Mouse (Mus musculus) lung, embryonic 15.5 days (tissue): ENCODE measurements around the gene Gjb4. TPM values are rescaled to one million over a fixed set of nuclear protein-coding genes. Genes with fewer than 3 reads are reported as not detected.

Source experiments
- ATAC-seq: fragments of 200-750 bp; cut with Nextera tagmentation; 2 replicates; pipeline ENCODE4 v1.8.0; 2017; ENCODE audit warnings: moderate number of reproducible peaks, borderline replicate concordance; ENCODE audit not compliant: low FRiP score, low TSS enrichment; ENCODE audit errors: extremely low read depth
- H3K27ac ChIP-seq: fragments of 300-500 bp; sonication (generic); 2 replicates; pipeline ENCODE4 v1.5.1; 2015; ENCODE audit warnings: moderate library complexity, mild to moderate bottlenecking, inconsistent platforms
- H3K27me3 ChIP-seq: fragments of 300-500 bp; sonication (generic); 2 replicates; pipeline ENCODE4 v1.6.1; 2015; ENCODE audit warnings: inconsistent platforms
- H3K36me3 ChIP-seq: fragments of 300-500 bp; sonication (generic); 2 replicates; pipeline ENCODE4 v1.6.1; 2015; ENCODE audit warnings: inconsistent platforms
- H3K4me1 ChIP-seq: fragments of 300-500 bp; sonication (generic); 2 replicates; pipeline ENCODE4 v1.6.1; 2015; ENCODE audit warnings: inconsistent platforms
- H3K4me2 ChIP-seq: fragments of 300-500 bp; sonication (generic); 2 replicates; pipeline ENCODE4 v1.6.1; 2015; ENCODE audit warnings: inconsistent platforms, mild to moderate bottlenecking, moderate library complexity
- H3K4me3 ChIP-seq: fragments of 300-500 bp; sonication (generic); 2 replicates; pipeline ENCODE4 v1.5.1; 2015; ENCODE audit warnings: mild to moderate bottlenecking, inconsistent platforms
- H3K9ac ChIP-seq: fragments of 300-500 bp; sonication (generic); 2 replicates; pipeline ENCODE4 v1.6.1; 2015; ENCODE audit warnings: inconsistent platforms
- H3K9me3 ChIP-seq: fragments of 300-500 bp; sonication (generic); 2 replicates; pipeline ENCODE4 v1.6.1; 2016; ENCODE audit warnings: inconsistent platforms
- WGBS: fragments of 180-500 bp; shearing (Covaris S2); methylation state at CpG from one replicate; pipeline ENCODE4 v1.1.7; 2015; 5-methylcytosine and 5-hydroxymethylcytosine counted together
- polyA plus RNA-seq: library from polyadenylated mRNA; unstranded; fragments of >200 nt; fragmentation: Nextera tagmentation; extraction: Ambion mirVana; gene quantifications from 2 replicates; pipeline ENCODE4 v1.2.1, GENCODE M21; 2015

The Gjb4 gene
- polyA plus RNA-seq, 1 experiment from 2014 or later = 0.10 TPM

DNA sequence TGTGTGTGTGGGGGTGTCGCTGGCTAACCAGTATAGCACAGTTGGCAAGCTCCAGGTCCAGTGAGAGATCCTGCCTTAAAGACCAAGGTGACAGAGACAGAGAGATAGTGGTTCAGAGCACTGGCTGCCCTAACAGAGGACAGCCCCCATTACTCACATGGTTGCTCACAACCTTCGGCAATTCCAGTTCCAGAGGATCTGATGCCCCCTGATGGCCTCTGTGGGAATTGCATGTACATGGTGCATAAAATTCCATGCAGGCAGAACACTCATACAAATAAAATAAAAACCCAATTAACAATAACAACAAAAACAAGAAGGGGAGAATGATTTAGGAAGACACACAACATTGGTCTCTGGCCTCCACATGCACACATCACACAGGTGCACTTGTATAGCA lies 16.6 kb upstream of the Gjb4 start:
- H3K9me3 ChIP-seq = no peaks in the 10 kb centered on the region
- H3K9ac ChIP-seq = no peak overlapping the region
- WGBS = 48% methylated on average over 2 of the region's 2 CpGs
- ATAC-seq = no peak
- H3K4me2 ChIP-seq = no peak overlapping the region
- H3K4me1 ChIP-seq = 0 out of 2 replicates have a peak, but pooled peaks cover 5% of the 10 kb centered on the region
- H3K36me3 ChIP-seq = no peaks in the 10 kb centered on the region
- no peak overlapping the region for H3K27ac ChIP-seq
- H3K4me3 ChIP-seq = no peak overlapping the region
- no peaks in the 10 kb centered on the region; the same call in 1 of the 2 replicates for H3K27me3 ChIP-seq

- H3K4me2 ChIP-seq = no peak overlapping the region
- H3K4me3 ChIP-seq = no peak overlapping the region
- H3K9ac ChIP-seq = no peak overlapping the region
- H3K9me3 ChIP-seq = no peaks in the 10 kb centered on the region
- 0 out of 2 replicates have a peak, but pooled peaks cover 5% of the 10 kb centered on the region for H3K4me1 ChIP-seq
- no peaks in the 10 kb centered on the region; the same call in 1 of the 2 replicates for H3K27me3 ChIP-seq
- 25% methylated on average over 13 of the region's 13 CpGs for WGBS
- H3K36me3 ChIP-seq = no peaks in the 10 kb centered on the region
- no peak overlapping the region for H3K27ac ChIP-seq
- no peak for ATAC-seq
Measured at GRCm38 (mm10) chr4:127368379-127368973, 14.6 kb upstream of the Gjb4 start.

DNA sequence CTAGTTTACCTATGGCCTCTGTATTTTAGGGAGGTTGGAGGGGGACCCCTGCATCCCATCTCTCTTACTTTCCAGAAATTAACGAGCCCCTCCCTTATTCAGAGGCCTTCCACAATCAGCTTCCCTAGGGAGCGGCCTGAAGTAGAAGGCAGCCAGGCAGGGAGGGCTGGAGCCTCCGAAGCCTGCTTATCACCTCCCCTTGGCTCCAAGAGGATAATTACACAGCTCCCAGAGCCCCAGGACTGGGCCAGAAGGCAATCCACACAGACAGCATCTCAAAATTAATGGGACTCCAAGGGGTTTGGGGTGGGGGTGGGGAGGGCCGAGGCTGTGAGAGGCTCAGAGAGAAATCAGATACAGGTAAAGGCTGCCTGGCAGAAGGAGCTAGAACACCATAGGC lies 12.0 kb upstream of the Gjb4 start:
- Histone ChIP-seq H3K9me3 (no peaks in the 10 kb centered on the region), H3K36me3 (no peaks in the 10 kb centered on the region), H3K4me3 (no peak overlapping the region), H3K27ac (no peak overlapping the region), H3K27me3 (no peaks in the 10 kb centered on the region; the same call in 1 of the 2 replicates), H3K4me2 (no peak overlapping the region), H3K4me1 (no peaks in the 10 kb centered on the region), H3K9ac (no peak overlapping the region)
- ATAC-seq = no peak
- WGBS = 16% methylated on average over 4 of the region's 4 CpGs

DNA sequence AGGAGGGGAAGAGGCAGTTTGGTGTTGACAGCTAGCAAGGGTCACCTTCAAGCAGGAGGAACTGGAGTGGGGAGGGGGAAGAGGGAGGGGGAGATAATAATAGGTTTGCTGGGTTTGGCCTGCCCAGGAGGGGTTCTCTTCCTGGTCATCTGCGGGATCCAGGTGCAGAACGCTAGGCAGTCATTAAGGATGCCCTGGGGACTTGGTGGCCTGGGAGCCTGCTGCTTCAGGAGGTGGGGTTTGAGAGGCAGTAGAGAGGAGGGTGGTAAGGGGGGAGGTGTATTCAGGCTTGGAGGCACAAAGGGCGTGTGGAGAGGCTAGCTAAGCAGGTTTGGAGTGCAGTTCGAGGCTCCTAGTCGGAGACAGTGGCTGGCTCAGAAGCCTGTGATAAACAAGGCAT lies 11.6 kb upstream of the Gjb4 start:
- Histone ChIP-seq H3K4me3 (no peak overlapping the region), H3K4me2 (no peak overlapping the region), H3K9ac (no peak overlapping the region), H3K27me3 (no peaks in the 10 kb centered on the region; the same call in 1 of the 2 replicates), H3K27ac (no peak overlapping the region), H3K9me3 (no peaks in the 10 kb centered on the region), H3K4me1 (no peaks in the 10 kb centered on the region), H3K36me3 (no peaks in the 10 kb centered on the region)
- 28% methylated on average over 5 of the region's 5 CpGs for WGBS
- no peak for ATAC-seq

DNA sequence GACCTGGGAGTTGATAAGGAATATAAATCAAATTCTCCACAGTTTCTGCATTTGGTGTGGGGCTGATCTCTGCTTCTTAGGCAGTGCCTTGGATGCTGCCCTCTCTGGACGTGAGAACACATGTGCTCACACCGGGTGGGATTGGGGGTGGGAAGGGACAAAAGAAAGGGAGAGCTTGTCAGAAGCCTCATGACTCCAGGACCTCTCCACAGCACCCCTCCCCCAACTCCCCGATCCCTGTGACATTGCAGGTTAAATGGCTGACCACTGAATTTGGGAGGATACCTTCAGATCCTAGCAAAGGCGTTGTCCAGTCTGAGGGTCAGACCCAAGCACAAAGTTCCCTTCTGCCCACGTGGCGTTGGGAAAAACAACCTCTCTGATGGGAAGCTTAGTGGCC lies 10.6 kb upstream of the Gjb4 start:
- H3K4me1 ChIP-seq = no peaks in the 10 kb centered on the region
- 61% methylated on average over 6 of the region's 6 CpGs for WGBS

DNA sequence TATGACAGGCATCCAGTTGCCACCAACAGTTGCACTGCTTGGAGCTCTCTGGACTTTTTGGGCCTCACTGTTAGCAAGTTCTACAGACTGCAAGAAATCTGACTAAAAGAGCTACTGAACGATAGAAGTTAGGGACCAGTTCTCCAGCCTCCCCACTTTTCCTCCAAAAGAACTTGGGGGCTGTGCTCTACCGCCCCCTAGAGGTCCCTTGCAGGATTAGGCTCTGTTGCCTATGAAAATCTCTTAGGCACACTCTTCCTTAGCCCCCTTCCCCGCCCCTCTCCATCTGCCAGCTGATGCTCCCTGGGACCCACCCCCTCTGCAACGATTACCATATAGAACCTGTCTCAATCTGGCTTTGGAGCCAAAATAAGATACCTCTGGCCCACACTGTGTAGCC lies 9.4 kb upstream of the Gjb4 start:
- WGBS = 49% methylated on average over 4 of the region's 4 CpGs
- Histone ChIP-seq H3K4me3 (no peak overlapping the region), H3K4me2 (no peak overlapping the region), H3K9me3 (no peaks in the 10 kb centered on the region), H3K27ac (no peak overlapping the region), H3K9ac (no peak overlapping the region), H3K4me1 (no peaks in the 10 kb centered on the region), H3K36me3 (no peaks in the 10 kb centered on the region), H3K27me3 (peaks cover 3% of the 10 kb centered on the region; the same call in 1 of the 2 replicates)
- no peak for ATAC-seq

More for the DNA sequence above, 10.6 kb upstream of the Gjb4 start:
- Histone ChIP-seq H3K27ac (no peak overlapping the region), H3K9ac (no peak overlapping the region), H3K4me2 (no peak overlapping the region), H3K4me3 (no peak overlapping the region), H3K36me3 (no peaks in the 10 kb centered on the region), H3K27me3 (peaks cover 1% of the 10 kb centered on the region; the same call in 1 of the 2 replicates), H3K9me3 (no peaks in the 10 kb centered on the region)
- ATAC-seq = no peak

DNA sequence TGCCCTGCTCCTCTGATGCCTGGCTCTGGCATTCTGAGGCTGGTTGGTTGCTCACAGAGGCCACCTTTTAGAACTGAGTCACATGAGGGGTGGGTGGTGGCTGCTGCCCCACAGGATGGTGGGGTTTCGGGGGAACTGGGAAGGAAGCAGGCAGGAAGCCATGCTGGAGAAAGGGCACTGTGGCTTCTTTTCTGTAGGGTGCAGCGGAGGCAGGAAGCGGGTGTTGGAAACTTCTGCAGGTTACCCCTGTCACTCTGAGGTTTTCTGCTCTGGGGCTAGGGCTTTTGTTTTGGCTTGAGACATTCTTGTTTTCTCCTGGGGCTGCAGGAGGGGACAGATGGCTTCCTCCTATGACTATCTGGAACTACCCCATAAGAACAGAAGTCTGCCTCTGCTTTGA lies 8.6 kb upstream of the Gjb4 start:
- H3K36me3 ChIP-seq = no peaks in the 10 kb centered on the region
- no peak for ATAC-seq
- no peak overlapping the region for H3K27ac ChIP-seq
- no peak overlapping the region for H3K9ac ChIP-seq
- WGBS = 85% methylated on average over 3 of the region's 3 CpGs
- H3K9me3 ChIP-seq = no peaks in the 10 kb centered on the region
- H3K27me3 ChIP-seq = peaks cover 3% of the 10 kb centered on the region; the same call in 1 of the 2 replicates
- no peak overlapping the region for H3K4me2 ChIP-seq
- H3K4me1 ChIP-seq = no peaks in the 10 kb centered on the region
- H3K4me3 ChIP-seq = no peak overlapping the region

DNA sequence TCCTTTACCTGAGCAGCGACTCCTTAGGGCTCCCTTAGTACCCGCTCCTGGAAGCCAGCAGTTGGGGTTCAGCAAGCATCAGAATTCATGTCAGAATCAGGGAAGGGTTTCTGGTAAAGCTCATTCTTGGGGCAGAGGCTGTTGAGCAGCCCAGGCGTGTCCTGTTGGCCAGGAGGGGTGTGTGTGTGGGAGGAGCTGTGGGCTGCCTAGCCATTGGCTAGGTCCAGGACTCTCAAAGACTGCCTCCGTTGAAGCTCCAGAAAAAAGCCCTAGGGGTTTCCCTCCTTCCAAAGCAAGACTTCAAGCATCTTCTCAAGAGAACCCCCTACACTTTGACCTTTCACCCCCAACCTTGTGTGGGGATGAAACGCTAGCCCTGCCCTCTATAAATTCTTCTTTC lies 4.1 kb upstream of the Gjb4 start, which contains the start of gene Gjb5:
Gjb5 (minus strand) TSS at position 164 of the 400 bp plus-strand sequence.
- ATAC-seq = peak; percentile 56; the same call in 1 of the 2 replicates
- Histone ChIP-seq H3K9ac (no peak within 1 kb of the TSS), H3K4me3 (no peak within 1 kb of the TSS), H3K4me2 (no peak within 1 kb of the TSS), H3K4me1 (peaks cover 9% of the 10 kb centered on the region), H3K36me3 (no peaks in the 10 kb centered on the region), H3K27ac (no peak within 1 kb of the TSS), H3K27me3 (peaks cover 3% of the 10 kb centered on the region; the same call in 1 of the 2 replicates), H3K9me3 (no peaks in the 10 kb centered on the region)
- WGBS = 32% methylated on average over 5 of the region's 5 CpGs

GRCm38 (mm10) chr4:127354506-127355485 lies 915 bp upstream of the Gjb4 start:
- 0 out of 2 replicates have a peak, but pooled peaks have one; percentile 3 for ATAC-seq
- no peak overlapping the region for H3K27ac ChIP-seq
- H3K4me1 ChIP-seq = peaks cover 9% of the 10 kb centered on the region
- H3K27me3 ChIP-seq = peaks cover 3% of the 10 kb centered on the region; the same call in 1 of the 2 replicates
- no peak overlapping the region for H3K4me2 ChIP-seq
- no peak overlapping the region for H3K9ac ChIP-seq
- H3K36me3 ChIP-seq = no peaks in the 10 kb centered on the region
- no peak overlapping the region for H3K4me3 ChIP-seq
- 23% methylated on average over 15 of the region's 15 CpGs for WGBS
- no peaks in the 10 kb centered on the region for H3K9me3 ChIP-seq

DNA sequence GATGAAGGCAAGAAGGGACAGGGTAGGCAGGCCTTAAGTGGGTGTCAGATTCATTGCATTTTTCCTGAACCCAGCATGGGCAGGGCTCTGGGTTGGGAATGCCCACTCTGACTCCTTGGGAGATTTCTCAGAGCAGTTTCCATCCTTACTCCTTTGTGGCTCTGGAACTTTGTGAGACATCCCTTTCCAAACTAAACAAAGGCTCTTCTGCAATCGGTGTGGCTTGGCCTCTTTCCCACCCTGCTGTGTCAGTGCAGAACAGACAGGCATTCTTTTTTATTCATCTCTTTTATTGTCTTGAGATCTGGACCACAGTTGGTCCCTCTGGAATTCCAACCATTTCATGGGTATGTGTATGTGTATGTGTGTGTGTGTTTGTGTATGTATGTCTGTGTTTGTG lies 1.3 kb downstream of the Gjb4 start:
- H3K4me3 ChIP-seq = no peak overlapping the region
- no peak overlapping the region for H3K9ac ChIP-seq
- H3K36me3 ChIP-seq = no peaks in the 10 kb centered on the region
- H3K4me2 ChIP-seq = no peak overlapping the region
- ATAC-seq = no peak
- H3K27me3 ChIP-seq = no peaks in the 10 kb centered on the region
- peaks cover 9% of the 10 kb centered on the region for H3K4me1 ChIP-seq
- no peak overlapping the region for H3K27ac ChIP-seq
- H3K9me3 ChIP-seq = no peaks in the 10 kb centered on the region
- 26% methylated on average over 1 of the region's 1 CpGs for WGBS

DNA sequence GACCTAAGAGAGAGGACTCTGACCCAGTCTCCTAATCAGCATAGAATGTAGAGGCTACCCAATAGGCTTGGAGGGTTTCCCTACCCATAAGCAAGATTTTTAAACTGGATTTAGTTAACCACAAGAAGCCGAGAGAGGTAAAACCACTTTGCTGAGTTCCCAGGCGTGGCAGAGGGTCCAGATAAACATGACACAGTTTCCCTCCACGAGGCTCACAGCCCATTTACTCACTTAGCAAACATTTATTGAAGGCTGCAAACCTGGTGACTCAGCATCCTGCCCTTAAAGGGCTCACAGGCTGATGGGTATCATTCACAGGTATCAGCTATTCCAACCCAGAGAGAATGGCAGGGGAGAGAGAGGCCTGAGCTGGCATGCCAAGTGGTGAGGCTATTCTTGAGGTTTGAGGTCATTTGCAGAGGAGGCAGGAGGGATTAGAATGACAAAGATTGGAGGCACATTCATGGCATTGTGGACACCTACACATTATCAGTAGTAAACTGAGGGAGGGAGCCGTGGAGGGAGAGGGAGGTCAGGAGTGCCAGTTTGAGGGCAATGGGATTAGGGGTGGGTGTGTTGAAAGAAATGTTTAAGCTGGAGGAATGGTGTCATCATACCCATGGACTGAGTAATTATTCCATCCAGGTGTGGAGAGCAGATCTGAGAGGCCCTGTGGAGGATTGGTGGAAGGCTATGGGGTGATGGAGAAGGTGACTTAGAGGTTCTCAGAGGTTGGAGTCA lies 4.2 kb downstream of the Gjb4 start:
- Histone ChIP-seq H3K36me3 (no peaks in the 10 kb centered on the region), H3K27me3 (no peaks in the 10 kb centered on the region), H3K9me3 (no peaks in the 10 kb centered on the region), H3K4me3 (no peak overlapping the region), H3K4me2 (no peak overlapping the region), H3K9ac (no peak overlapping the region), H3K27ac (no peak overlapping the region), H3K4me1 (peaks cover 5% of the 10 kb centered on the region)
- 35% methylated on average over 4 of the region's 4 CpGs for WGBS
- no peak for ATAC-seq
